10 mouse cellular contexts compared by ENCODE assay signal in the genomic region with DNA sequence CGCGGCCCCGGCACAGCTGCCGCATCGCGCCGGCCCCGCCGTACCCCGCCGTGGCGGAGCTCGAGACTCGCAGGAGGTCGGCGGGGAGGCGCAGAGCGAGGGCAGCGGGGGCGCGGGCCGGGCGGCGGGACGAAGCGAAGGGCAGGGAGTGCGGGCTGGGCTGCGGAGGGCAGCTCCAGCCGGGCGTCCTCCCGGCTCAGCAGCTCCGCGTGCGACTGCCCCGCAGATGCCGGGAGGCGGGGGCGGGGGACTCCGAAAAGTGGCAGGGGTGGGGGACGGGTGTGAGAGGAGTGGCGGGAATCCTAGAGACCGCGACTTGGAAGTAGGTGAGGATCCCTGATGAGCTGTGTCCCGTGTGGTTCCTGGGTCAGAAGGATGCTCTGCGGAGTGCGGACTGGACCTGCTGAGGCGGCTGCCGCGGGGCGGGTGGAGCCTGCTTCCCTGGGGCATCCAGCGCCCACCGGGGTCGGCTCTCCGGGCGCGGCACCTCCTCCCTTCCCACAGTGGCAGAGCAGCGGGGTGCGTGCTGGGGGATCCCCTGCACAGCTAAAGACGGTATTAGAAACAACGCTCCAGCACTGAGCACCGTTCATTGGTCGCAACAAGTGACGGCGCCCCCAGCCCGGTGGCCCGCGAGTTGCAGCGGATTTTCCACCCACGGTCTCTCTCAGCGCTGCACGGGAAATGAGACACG. TPM values are rescaled to one million over a fixed set of nuclear protein-coding genes. Genes with fewer than 3 reads are reported as not detected.
DNase-seq lines count a peak whose midpoint lies in the region; ATAC-seq and TF ChIP-seq lines count a peak whose summit lies in the region.
"Had no signal": no experiment of that assay in that cellular context is flagged by ENCODE, and none has a peak within 500 bp of the region (broad histone marks: within the 10 kb centered on the region; RNA-seq: fewer than 3 reads in every experiment).

Slc35d3 (minus strand) TSS at position 462 of the 694 bp plus-strand sequence.

- H3K27me3 ChIP-seq in heart, embryonic 12.5 days (replicated peaks): peaks cover 72% of the 10 kb centered on the region
- H3K27me3 ChIP-seq in limb, embryonic 11.5 days (ENCODE audit: control insufficient read depth, insufficient read depth, low read length): peaks cover 41% of the 10 kb centered on the region
- peaks cover 40% of the 10 kb centered on the region; the same call in 1 of the 2 replicates for H3K27me3 ChIP-seq in midbrain, postnatal 0 days (ENCODE audit: insufficient read depth, low read length)

- no peak within 1 kb of the TSS for H3K27ac ChIP-seq in heart, embryonic 12.5 days (ENCODE audit: poor library complexity, severe bottlenecking)
- H3K27ac ChIP-seq in limb, embryonic 11.5 days (replicated peaks; ENCODE audit: low read depth, low read length): no peak within 1 kb of the TSS
- 0 out of 2 replicates have a peak within 1 kb of the TSS, but pooled peaks have one; percentile 26 for H3K27ac ChIP-seq in midbrain, postnatal 0 days (ENCODE audit: low read depth, low read length)
- H3K27ac ChIP-seq: macrophage had no signal

- TF ChIP-seq POLR2A in brain, embryonic 14.5 days (IDR thresholded peaks at IDR 0.05; ENCODE audit: borderline replicate concordance, extremely low read depth, insufficient read depth, insufficient read length, poor library complexity, severe bottlenecking): no peak

- WGBS in heart, embryonic 12.5 days: under 1% methylated on average over 71 of the region's 72 CpGs
- WGBS in limb, embryonic 11.5 days: 0% methylated on average over 56 of the region's 72 CpGs
- under 1% methylated on average over 57 of the region's 72 CpGs for WGBS in midbrain, postnatal 0 days

- peak; percentile 13; the same call in 1 of the 2 replicates for TF ChIP-seq CTCF in brain, embryonic 14.5 days (IDR thresholded peaks at IDR 0.05; ENCODE audit: borderline replicate concordance, extremely low read depth, insufficient read depth, insufficient read length)
- TF ChIP-seq CTCF in midbrain, postnatal 0 days (IDR thresholded peaks at IDR 0.05): peak; percentile 29; the same call in 1 of the 2 replicates

- peak within 1 kb of the TSS; percentile 98 for H3K4me2 ChIP-seq in heart, embryonic 12.5 days
- peak within 1 kb of the TSS; percentile 88 for H3K4me2 ChIP-seq in limb, embryonic 11.5 days (ENCODE audit: low read depth, severe bottlenecking)
- peak within 1 kb of the TSS; percentile 100 for H3K4me2 ChIP-seq in midbrain, postnatal 0 days (ENCODE audit: low read depth, low read length, poor library complexity, severe bottlenecking)

- H3K4me3 ChIP-seq in heart, embryonic 12.5 days: peak within 1 kb of the TSS; percentile 60
- peak within 1 kb of the TSS; percentile 41 for H3K4me3 ChIP-seq in limb, embryonic 11.5 days (ENCODE audit: low read depth, low read length)
- peak within 1 kb of the TSS; percentile 60 for H3K4me3 ChIP-seq in midbrain, postnatal 0 days (ENCODE audit: low read depth, low read length)

- peak; percentile 34 to 36 for DNase-seq in cerebellum, postnatal 25 days
- DNase-seq in cerebellum, adult 9-11 months: no peak
- DNase-seq in CD4-positive helper T cell, adult 2 months (ENCODE audit: low read depth, low spot score): peak; percentile 70
- peak; percentile 50 for DNase-seq in brain, embryonic 14.5 days (ENCODE audit: low read depth)
- DNase-seq in limb, embryonic 11.5 days (ENCODE audit: low spot score): peak; percentile 67
- peak; percentile 45 for DNase-seq in midbrain, postnatal 0 days (ENCODE audit: low spot score)
- peak; percentile 78 for DNase-seq in thymus, postnatal 0 days (ENCODE audit: low spot score)

- peak; percentile 37; the same call in 1 of the 2 replicates for ATAC-seq in heart, embryonic 12.5 days (ENCODE audit: insufficient number of reproducible peaks, low FRiP score)
- ATAC-seq in limb, embryonic 11.5 days (ENCODE audit: insufficient number of reproducible peaks, low FRiP score, low TSS enrichment, low read depth): peak; percentile 57
- ATAC-seq in midbrain, postnatal 0 days (ENCODE audit: low FRiP score): peak; percentile 53

- no peaks in the 10 kb centered on the region for H3K9me3 ChIP-seq in heart, embryonic 12.5 days (replicated peaks)
- no peaks in the 10 kb centered on the region for H3K9me3 ChIP-seq in limb, embryonic 11.5 days (ENCODE audit: control insufficient read depth, low read length)
- no peaks in the 10 kb centered on the region for H3K9me3 ChIP-seq in midbrain, postnatal 0 days (ENCODE audit: low read length)

- no peaks in the 10 kb centered on the region for H3K36me3 ChIP-seq in heart, embryonic 12.5 days
- no peaks in the 10 kb centered on the region for H3K36me3 ChIP-seq in limb, embryonic 11.5 days (ENCODE audit: control insufficient read depth, insufficient read depth, low read length)
- H3K36me3 ChIP-seq in midbrain, postnatal 0 days (ENCODE audit: insufficient read depth, low read length): no peaks in the 10 kb centered on the region

- H3K4me1 ChIP-seq in heart, embryonic 12.5 days (replicated peaks): peaks cover 24% of the 10 kb centered on the region
- peaks cover 18% of the 10 kb centered on the region; the same call in 1 of the 2 replicates for H3K4me1 ChIP-seq in limb, embryonic 11.5 days (ENCODE audit: control insufficient read depth, insufficient read depth, low read length)
- no peaks in the 10 kb centered on the region; the same call in 1 of the 2 replicates for H3K4me1 ChIP-seq in midbrain, postnatal 0 days (ENCODE audit: insufficient read depth, low read length)

- H3K9ac ChIP-seq in heart, embryonic 12.5 days: peak within 1 kb of the TSS; percentile 65
- H3K9ac ChIP-seq in limb, embryonic 11.5 days (ENCODE audit: low read length): peak within 1 kb of the TSS; percentile 60
- peak within 1 kb of the TSS; percentile 51 for H3K9ac ChIP-seq in midbrain, postnatal 0 days (replicated peaks; ENCODE audit: low read length, poor library complexity, severe bottlenecking)

RNA-seq across cellular contexts. Expression of gene Slc35d3, which starts in this region (rescaled TPM):
- 1.7 and 2.1 TPM in 2 replicates for polyA plus RNA-seq in brain, embryonic 14.5 days (2012; rRNA removed)
- polyA plus RNA-seq in heart, embryonic 12.5 days (2016; fragmentation: Nextera tagmentation; extraction: Ambion mirVana): 1.8 and 1.9 TPM in 2 replicates
- 0.85 and 0.89 TPM in 2 replicates for polyA plus RNA-seq in limb, embryonic 11.5 days (2014; fragmentation: Nextera tagmentation; extraction: Ambion mirVana)
- total RNA-seq in midbrain, postnatal 0 days (2014; rRNA removed): 1.4 and 2.8 TPM in 2 replicates
- 2.0 and 2.1 TPM in 2 replicates for polyA plus RNA-seq in midbrain, postnatal 0 days (2015; fragmentation: Nextera tagmentation; extraction: Ambion mirVana)
- polyA plus RNA-seq in thymus, postnatal 0 days (2015; fragmentation: Nextera tagmentation; extraction: Ambion mirVana): 1.3 and 1.4 TPM in 2 replicates
- polyA plus RNA-seq: C2C12 had no signal

Comparison
In these comparisons a context has a peak if more than half of its experiments do, and no peak if none do; other contexts are left out.
1. Peak in DNase-seq, ATAC-seq, H3K4me3 ChIP-seq, H3K9ac ChIP-seq and H3K4me2 ChIP-seq in limb, embryonic 11.5 days; RNA of the gene not detected or under 1 TPM.